Mouse (Mus musculus) 3134 (cell line): ENCODE measurements around the gene Gmfg.

Experiments
- DNase-seq: peaks from one replicate; pipeline ENCODE4 v3.0.0-alpha.2; 2011; ENCODE audit warnings: low spot score; ENCODE audit not compliant: insufficient read length; ENCODE audit errors: extremely low read depth

Gmfg gene

GRCm38 (mm10) chr7:28436271-28436904, 859 bp upstream of the Gmfg start:
- peak; percentile 99 for DNase-seq

DNA sequence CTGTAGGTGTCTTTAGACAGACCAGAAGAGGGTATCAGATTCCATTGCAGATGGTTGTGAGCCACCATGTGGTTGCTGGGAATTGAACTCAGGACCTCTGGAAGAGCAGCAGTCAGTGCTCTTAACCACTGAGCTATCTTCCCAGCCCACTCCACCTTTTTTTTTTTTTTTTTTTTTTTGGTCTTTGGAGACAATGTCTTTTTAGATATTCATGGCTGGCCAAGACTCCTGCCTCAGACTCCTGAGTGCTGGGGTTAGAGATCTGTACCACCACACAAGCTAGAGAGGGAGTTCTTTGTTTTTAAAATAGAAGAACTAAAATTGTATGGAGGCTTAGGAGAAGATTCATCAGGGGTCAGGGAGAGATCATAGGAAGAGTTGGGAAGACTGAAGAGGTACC, 717 bp downstream of the Gmfg start:
- no peak for DNase-seq

DNA sequence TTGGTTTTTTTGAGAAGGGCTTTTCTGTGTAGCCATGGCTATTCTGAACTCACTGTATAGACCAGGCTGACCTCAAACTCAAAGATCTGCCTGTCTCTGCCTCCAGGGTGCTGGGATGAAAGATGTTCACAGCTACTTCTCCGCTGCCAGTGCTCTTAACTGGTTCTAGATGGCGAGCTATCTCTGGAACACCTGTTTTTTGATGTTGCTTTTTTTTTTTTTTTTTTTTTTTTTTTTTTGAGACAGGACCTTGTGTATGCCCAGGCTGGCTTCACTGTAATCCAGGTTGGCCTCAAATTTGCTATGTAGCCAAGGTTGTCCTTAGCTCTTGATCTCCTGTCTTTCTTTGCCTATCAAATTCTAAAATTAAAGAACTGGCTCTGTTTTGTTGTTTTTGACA, 1.5 kb downstream of the Gmfg start:
- no peak for DNase-seq

GRCm38 (mm10) chr7:28440739-28441138, 3.5 kb downstream of the Gmfg start:
- DNase-seq: no peak

DNA sequence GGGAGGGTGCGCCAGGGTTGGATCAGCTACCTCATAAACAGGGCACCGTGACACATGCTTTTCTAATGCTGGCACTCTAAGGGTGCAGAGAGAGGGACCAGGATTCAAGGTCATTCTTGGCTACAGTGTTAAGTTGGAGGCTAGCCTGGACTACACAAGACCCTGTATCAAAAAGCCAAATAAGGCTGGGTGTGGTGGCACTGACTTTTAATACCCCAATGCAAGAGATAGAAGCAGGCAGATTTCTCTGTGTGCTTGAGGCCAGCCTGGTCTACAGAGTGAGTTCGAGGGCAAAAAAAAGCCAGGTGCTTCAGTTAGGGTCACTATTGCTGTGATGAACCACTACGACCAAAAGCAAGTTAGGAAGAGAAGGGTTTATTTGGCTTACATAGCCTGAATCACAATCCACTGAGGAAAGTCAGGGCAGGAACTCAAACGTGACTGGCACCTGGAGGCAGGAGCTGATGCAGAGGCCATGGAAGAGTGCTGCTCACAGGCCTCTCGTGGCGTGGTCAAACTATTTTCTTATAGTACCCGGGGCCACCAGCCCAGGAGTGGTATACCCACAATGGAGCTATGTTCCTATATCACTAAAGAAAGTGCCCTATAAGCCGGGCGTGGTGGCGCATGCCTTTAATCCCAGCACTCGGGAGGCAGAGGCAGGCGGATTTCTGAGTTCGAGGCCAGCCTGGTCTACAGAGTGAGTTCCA, 4.7 kb downstream of the Gmfg start:
- DNase-seq: no peak

DNA sequence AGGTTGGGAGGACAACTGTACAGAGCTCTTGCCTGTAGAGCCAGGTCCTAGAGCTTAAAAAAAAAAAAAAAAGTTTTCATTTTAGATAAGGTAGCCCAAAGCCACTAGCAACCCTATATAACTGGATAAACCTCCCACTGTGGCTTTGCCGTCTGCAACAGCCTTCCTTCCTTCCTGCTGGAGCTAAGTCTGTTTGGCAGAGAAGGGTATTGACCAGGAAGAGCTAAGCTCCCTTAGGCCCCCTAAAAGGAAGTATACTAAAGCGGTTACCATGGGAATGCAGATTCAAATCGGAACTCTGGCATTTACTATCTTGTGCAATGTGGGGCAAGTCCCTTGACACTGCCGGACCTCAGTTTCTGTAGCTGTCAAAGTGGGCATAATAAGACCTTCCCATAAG, 5.4 kb downstream of the Gmfg start:
- DNase-seq: no peak

DNA sequence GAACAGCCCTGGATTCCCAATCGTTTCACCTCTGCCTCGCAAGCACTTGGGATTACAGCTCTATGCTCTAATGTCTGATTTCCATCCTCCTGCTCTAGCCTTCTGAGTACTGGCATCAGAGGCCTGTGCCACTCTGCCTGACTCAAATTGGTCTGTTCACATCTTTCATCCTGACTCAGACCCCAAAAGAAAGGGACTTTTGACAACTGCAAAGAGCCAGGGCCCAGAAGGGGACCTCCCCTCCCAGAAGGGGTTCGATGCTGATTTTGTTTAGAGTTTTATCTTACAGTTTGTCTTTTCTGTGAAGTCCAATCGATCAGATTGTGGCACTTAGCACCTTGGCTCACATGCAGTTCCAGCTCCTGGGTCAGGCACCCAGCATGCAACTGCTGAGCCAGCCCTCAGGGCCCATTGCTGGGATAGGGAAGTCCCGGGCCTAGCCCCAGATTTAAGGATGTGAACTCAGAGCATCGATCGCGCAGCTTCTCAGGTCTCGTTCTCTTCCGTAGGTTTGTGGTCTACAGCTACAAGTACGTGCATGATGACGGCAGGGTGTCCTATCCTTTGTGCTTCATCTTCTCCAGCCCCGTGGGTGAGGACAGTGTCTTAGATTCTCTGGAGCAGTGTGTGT, 7.2 kb downstream of the Gmfg start:
- DNase-seq: no peak

- DNase-seq: no peak
Measured at GRCm38 (mm10) chr7:28446446-28446845, 9.2 kb downstream of the Gmfg start.

DNA sequence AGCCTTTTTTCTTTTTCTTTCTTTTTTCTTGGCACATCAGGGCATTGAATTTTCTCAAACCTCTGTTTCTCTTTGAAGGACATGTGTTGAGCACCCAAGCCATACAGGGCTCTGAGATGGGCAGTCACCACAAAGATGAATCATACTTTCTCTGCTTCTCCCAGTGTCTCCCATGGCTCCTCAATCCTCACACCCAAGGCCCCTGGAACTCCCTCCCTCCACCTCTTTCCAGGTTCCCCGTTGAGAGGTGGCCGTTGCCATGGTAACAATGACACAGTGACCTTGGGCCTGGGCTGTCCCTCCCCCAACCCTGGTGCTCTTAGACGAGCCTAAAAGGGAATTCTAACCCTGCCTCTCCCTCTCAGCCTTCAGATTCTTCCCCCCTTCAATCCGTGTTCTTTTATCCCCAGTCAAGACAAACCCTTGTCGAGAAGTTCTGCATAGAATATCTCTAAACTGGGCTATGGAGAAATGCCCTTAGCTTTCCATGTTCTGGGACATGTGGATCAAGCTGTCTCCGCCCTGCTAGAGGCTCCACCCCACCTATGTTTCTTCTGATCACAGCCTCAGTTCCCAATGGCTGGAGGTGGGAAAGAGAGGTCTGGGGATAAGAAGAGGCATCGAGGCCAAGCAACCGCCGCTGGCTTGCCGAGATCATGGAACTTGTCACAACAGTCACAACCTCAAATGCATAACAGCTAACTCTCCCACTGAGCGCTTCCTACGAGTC, 10.0 kb downstream of the Gmfg start:
- no peak for DNase-seq

DNA sequence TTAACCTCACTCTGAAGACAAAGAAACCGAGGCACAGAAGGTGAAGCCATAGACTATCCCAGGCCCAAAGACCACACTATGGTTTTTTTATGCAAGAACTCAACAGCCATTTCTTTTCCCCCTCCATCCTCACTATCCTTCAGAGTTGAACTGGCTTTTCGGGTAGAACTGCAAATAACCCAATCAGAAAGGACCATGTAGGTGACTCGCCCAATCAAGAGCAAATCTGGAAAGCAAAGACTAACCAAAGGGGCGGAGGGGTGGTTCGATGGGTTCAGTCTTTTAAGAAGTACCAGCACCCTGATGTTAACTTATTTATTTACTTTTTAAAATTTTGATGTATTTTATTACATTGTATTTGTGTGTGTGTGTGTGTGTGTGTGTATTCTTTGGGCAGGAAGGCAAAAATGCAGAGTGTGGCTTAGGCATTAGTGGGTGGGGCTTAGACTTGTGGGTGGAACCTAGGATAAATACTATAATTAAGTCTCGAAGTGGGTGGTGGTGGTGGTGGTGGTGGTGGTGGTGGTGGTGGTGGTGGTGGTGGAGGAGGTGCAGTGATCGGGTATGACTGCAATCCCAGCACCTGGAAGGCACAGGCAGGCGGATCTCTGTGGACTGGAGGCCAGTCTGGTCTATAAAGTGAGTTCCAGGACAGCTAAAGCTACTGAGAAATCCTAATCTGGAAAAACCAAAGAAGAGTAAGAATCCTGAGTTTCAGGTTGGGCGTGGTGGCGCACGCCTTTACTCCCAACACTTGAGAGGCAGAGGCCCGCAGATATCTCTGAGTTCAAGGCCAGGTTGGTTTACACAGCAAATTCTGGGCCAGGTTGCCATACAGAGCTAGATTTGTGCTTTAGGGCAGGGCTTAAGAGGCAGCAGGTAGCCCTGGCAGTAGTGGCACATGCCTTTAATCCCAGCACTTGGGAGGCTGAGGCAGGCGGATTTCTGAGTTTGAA, 10.9 kb downstream of the Gmfg start:
- DNase-seq: no peak

- no peak for DNase-seq
Measured at GRCm38 (mm10) chr7:28451531-28452360, 14.5 kb downstream of the Gmfg start, which contains the start of gene Lrfn1. Gene Lrfn1, plus strand, starts transcription at chr7:28451980.

GRCm38 (mm10) chr7:28452361-28453005, 15.2 kb downstream of the Gmfg start:
- DNase-seq: no peak

GRCm38 (mm10) chr7:28460361-28460760, 23.1 kb downstream of the Gmfg start:
- no peak for DNase-seq

GRCm38 (mm10) chr7:28462769-28463168, 25.5 kb downstream of the Gmfg start:
- DNase-seq: no peak

DNA sequence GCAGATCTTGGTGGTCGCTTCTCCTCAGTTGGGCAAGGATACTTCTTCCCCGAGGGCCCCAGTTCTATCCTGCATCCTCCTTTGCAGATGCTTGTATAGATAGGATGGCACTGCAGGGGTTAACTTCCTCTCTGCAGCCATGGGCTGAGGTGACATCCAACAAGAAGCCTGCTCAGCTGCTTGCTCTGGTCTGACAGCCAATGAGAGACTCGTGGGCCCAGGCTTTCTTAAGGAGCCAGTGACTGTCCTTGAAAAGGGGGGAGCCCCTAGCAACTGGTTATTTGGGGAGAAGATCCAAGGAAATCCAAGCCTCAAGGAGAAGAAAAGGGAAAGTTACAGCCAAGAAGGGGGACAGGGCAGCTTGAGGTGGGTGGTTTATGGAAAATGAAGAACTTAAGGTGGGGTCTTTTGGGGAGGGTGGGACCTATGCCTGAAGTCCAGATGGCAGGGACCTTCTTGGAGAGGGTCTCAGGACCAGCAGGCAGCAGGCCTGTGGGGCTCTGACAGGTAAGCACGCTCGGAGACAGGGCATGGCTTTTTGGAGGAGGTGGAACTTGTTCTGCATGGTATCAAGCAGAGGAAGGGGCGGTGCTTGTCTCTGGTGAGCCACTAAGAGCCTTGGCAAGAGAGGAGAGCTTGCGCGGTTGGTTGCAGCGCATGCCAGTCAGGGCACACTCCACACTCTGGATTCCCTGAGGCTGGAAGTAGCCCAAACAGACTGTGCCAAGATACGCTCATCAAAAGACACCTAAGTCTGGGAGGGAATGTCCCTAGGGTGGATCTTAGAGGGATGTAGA, 27.4 kb downstream of the Gmfg start:
- DNase-seq: peak; percentile 49

DNA sequence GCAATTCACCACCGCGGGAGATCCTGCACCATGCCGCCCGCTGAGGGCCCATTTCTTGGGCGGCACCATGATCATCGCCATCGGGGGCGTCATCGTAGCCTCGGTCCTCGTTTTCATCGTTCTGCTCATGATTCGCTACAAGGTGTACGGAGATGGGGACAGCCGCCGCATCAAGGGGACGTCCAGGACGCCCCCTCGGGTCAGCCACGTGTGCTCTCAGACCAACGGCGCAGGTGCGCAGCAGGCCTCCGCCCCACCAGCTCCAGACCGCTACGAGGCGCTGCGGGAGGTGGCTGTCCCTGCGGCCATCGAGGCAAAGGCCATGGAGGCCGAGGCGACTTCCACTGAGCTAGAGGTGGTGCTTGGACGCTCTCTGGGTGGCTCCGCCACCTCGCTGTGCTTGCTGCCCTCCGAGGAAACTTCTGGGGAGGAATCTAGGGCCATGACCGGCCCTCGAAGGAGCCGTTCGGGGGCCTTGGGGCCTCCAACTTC, 29.5 kb downstream of the Gmfg start:
- DNase-seq: no peak

DNA sequence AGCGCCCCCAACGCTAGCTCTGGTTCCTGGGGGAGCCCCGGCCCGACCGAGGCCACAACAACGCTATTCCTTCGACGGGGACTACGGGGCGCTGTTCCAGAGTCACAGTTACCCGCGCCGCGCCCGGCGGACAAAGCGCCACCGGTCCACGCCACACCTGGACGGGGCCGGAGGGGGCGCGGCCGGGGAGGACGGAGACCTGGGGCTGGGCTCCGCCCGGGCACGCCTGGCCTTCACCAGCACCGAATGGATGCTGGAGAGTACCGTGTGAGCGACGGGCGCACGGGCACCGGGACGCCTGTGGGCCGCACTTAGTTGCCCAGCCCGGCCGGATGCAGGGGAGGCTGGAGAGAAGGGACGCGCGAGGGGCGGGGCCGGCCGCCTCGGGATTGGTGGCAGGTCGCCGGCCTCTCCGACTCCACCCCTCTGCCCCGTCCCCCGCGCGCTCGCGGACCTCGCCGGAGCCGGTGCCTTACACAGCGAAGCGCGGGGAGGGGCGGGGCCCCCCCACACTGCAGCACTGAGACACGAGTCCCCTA, 30.0 kb downstream of the Gmfg start:
- DNase-seq: no peak

GRCm38 (mm10) chr7:28476191-28476590, 38.9 kb downstream of the Gmfg start:
- DNase-seq: no peak
